Mouse (Mus musculus): ENCODE results near the gene Igf2bp1.
A peak's percentile ranks its signal among the peaks of the same experiment; 100 is the strongest.
"Not testable (repeated sequence)": the region's sequence is repeated elsewhere in the genome, so short reads cannot be mapped to it uniquely, and the experiment has no call there.

Igf2bp1 gene

DNA sequence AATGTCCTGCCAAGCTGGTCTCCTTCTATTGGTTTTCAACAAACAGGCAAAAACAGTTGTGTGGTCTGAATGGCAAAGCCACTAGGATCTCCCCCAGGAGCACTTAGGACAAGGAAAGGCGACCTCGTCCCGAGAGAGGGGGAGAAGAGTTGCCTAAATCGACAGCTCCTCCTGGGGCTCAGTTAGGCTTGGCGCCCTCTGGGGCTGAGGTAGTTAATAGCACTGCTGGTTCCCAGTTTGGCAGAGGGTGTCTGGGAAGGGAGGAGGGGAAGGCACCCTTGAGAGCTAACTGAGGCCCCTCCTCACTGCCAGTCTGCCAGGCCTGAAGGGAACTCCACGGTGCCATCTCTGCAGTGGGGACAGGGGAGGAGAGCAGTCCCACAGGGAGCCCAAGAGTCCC lies 46.6 kb downstream of the Igf2bp1 start:
- no peak for DNase-seq (ENCODE audit: low spot score)

DNA sequence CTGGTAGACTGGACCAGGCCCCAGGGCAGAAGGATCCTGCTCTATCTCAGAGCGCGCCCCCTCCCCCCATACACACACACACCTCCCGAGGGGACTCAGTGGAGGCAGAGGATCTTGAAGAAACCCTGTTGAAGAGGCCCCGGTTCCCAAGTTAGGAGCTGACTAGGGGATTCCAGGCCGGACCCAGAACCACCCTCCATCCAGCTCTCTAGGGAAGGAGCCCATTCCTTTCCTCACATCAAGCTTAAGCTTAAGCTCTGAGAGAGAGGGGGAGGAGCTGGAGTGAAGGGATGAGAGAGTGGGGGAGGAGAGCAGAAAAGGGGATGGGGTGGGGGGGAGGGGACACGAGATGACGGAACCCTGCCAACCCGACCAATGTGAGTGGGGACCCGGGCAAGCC lies 47.5 kb downstream of the Igf2bp1 start:
- DNase-seq (ENCODE audit: low spot score), result no peak

DNA sequence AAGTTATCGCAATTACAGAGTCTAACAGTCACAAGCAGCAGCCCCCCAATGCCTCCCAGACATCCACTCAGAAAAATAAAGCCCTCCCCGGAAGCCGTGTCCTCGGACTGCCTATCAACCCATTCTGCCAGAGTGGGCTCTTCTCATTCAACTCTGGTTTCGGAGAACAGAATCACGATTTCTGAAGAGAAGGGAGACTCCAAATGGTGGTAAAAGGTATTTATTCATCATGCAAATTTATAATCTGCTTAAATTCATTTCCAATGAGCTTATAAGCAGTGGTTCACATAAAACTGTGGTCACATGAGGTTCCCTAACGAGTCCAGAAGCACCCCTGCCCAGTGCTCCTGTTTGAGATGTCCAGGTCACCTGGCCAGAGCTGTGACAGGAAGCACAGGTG lies 48.3 kb downstream of the Igf2bp1 start:
- no peak for DNase-seq (ENCODE audit: low spot score)

DNA sequence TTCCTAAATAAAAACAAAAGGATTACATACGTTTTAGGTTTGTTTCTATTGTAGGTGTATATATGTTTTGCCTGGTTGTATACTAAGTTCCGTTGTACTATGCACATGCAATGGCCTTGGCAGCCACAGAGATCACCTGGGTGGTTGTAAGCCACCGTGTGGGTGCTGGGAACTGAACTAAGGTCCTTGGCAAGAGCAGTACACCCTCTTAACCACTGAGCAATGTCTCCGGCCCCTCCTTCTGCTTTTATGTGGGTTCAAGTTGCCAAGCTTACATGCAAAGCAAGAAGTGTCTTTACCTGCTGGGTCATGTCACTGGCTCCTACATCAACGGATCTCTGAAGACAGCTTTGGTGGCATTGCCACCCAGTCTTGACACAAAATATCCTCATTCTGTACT lies 52.4 kb downstream of the Igf2bp1 start:
- no peak for DNase-seq (ENCODE audit: low spot score)

DNA sequence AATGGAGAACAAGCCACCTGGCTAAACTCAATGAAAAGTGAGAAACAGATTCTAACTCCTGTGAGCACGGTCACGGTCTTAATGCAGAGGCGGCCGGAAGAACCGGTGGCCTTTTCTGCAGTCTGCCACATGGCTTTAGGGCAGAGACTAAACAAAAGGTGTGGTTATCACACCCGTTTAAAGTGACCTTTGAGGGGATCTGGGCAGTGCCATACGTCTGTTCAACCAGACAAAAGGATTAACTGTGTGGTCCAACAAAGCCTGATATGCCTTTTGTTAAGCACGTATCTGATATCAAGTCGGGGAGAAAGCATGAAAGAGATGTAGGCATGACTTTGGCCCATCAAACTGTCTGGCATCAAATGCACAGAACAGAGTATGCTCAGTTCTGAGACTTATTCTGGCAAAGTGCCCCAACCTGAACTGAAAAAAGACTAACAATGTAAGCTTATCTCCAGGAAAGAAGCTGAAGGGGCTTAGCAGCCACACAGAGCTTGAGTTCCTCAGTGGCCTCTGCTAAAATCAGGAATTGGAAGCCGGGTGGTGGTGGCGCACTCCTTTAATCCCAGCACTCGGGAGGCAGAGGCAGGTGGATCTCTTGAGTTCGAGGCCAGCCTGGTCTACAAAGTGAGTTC lies 59.8 kb downstream of the Igf2bp1 start:
- DNase-seq (ENCODE audit: low spot score), result no peak

DNA sequence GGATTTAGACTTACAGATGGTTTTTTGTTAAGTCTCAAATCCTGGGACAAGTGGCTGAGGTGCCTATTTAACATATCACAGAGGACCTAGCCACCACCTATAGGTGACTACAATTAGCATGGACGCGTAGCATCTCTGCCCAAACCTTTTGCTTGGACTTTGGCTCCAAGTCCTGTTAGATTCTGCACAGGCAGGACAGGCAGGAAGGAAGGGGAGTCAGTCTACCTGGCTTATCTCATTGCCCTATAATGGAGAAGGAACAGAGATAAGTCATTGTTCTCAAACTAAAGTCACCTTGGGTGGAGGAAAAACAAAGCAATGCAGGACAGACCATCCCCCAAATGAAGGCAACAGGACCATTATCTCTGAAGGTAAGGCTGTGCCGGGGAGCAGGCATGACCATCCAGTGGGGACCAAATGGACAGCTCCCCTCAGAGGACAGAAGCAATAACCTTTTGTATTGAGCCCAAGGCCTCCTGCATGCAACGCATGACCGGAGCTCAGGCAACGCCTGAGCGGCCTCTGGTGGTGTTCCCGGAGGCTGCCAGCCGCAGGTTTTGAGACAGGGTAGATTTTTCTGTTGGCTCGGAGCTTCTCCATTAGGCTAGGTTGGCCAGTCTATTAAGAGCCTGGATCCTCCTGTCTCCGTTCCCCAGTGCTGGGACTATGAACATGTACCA lies 65.8 kb downstream of the Igf2bp1 start:
- DNase-seq (ENCODE audit: low spot score), result no peak

DNA sequence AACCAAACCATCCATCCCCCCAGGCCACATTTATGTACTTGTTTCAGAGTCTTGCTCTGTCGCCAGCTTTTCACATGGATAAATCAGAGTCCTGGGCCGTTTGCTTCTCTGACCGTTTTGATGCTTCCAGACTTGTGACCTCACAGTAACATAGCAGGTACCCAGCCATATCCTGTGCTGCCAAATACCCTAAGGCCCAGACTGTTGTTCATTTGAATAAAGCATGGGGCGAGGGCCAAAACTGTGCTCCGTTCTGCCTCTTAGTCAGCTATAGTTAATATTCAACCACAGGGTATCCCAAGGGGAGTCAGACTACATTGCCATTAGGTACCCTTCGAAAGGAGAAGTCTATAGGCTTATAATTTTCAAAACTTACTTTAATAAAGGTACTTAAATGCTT lies 69.3 kb downstream of the Igf2bp1 start:
- DNase-seq (ENCODE audit: low spot score), result no peak

DNA sequence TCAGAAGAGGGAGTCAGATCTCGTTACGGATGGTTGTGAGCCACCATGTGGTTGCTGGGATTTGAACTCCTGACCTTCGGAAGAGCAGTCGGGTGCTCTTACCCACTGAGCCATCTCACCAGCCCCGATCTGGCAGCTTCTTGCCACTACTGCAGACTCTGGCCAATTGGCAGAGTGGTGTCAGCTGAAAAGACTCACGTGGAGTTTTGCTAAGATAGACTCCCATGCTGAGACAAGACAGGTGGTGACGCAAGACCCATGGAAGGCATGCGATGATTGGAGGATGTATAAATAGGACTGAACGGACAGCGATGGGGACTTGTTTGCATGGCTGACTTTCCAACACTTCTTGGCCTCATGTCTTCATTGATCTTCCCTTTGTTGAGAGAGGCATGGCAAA lies 73.6 kb downstream of the Igf2bp1 start:
- not testable (repeated sequence) for DNase-seq (ENCODE audit: low spot score)

DNA sequence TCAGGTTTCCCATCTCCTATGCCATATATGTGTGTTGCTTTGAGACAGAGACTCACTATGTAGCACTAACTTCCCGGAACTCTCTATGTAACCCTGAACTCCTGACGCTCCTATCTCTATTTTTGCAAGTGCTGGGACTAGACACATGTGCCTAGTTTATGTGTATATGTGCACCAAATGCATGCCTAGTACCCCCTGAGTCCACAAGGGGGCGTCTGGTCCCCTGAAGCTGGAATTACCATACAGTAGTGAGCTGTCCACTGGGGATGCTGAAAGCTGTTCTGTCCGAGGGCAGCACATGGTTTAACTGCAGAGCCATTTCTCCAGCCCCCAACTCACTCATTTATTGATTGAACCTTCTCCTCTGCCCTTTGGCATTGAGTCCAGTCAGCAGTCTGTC lies 79.3 kb downstream of the Igf2bp1 start:
- no peak for DNase-seq (ENCODE audit: low spot score)

DNA sequence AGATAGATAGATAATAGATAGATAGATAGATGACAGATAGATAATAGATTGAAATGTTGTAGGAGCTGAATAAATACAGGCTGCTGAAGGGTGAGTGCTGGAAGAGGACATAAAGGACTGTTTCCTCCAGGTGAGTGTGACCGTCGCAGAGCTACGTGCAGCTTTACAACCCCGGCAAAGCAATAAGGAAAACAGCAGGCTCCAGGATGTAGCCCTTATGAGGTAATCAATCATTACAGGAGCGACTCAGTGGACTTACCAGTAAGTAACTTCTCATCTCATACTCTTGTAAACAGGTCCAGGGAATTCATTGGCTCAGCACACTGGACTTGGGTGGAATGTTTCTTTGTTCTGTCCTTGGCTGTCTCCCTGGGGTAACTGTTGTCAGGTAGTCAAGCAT lies 79.8 kb downstream of the Igf2bp1 start:
- no peak for DNase-seq (ENCODE audit: low spot score)

DNA sequence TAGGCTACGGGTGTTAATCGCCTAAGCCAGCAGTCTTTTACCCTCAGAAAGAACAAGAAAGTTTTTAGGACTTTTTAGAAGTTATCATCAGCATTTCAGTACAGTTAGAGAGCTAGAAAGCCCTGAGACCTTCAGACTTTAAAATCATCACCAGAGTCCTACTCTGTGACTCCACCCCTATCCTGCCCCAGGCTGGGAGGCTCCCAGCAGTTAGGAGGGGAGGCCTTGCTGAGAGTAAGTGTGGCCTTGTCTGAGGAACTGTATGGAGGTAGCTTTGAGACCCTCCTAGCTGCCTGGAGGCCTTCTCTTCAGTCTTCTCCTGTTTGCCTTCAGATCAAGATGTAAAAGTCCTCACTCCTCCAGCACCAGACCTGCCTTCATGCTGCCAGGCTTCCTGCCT lies 81.5 kb downstream of the Igf2bp1 start:
- DNase-seq (ENCODE audit: low spot score), result no peak

DNA sequence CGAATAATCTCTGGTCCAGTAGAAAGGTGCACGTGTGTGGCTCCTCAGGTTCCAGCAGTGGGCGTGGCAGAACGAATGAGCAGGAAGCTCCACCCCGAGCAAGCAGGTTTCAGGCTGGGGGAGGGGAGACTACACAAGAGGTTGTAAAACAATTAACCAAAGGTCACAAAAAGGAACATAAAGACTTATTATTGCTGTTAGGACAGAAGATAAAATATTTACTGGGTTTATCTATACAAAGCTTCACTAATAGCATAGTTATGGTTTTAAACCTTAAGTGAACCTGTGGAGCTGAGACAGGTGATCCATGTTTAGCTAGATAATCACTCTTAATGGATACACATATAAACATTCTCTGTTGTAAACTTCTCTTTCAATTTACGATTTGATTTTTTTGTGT lies 82.3 kb downstream of the Igf2bp1 start:
- not testable (repeated sequence) for DNase-seq (ENCODE audit: low spot score)

DNA sequence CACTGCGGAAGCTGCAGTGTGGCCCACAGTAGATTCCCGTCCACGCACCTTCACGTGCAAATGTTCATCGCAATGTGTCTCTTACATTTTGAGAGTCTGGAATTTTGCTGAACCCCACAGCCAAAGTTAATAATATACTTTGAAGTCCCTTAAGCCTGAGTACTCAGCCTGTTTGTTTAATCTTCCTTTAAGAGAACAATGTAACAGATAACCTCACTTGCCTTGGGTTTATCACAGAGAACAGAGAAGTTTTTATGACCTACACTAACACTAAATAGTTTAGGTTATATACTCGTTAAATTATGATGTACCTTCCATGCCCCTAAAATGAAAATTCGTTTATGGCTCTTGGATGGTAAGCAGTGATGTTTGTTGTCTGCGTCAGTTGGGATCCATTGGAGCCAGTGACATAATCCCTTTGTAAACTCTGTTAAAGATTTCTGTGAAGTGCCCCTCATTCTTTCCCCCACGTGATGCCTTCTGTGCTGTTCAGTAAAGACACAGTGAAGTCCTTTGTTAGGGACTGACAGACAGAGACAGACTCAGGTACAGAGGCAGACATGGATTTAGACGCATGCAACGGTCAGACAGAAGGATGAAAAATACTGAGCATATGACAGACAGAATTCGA lies 83.6 kb downstream of the Igf2bp1 start:
- no peak for DNase-seq (ENCODE audit: low spot score)

DNA sequence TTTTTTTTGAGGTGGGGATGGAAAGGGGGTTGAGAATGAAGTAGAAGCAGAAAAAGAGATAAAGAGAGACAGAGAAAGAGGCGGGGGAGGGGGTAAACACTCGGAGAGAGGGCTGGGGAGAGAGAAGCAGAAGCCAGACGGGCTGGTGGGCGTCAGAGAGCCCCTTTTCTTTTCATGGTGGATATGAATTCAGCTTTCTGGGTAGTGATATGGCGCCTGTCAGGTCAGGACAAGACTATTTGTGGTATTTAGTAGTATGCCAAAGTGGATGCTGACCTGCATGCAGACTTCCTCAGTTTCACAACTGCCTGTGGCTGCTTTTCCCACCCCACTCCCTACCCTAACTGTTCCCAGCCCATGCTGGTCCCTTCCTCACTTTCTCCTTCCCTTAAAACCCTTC lies 89.3 kb downstream of the Igf2bp1 start:
- no peak for DNase-seq (ENCODE audit: low spot score)

DNA sequence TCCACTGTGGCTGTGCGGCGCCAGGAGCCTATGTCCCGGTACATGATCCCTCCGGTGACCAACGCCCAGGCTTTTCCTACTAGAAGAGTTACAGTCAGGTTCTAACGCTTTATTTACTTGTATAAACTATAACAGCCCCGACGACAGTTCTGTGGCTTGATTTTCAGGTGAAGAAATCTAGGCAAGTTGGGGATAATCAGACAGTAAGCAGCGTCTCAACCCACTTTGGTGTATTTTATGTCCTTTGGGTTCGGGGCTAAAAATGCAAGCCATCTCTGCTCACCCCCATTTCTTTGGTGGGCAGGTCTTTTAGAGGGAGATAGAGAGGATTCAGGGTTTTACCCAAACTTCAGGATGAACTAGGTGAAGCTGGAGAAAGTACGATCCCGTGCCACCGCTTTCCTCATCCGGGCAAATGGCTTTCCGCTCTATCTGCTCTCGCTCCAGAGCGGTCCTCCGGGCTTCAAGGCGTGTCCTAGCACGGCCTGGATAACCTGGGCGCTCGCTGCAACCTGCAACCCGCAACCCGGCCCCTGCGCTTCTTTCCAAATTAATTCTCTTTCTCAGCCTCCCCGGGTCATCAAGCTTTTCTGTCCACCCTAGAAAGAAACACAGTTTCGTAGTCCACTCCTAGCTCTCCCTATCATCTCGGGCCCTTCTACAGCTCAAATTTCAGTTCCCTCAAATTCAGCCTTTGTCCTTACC lies 90.6 kb downstream of the Igf2bp1 start:
- DNase-seq (ENCODE audit: low spot score), result no peak

DNA sequence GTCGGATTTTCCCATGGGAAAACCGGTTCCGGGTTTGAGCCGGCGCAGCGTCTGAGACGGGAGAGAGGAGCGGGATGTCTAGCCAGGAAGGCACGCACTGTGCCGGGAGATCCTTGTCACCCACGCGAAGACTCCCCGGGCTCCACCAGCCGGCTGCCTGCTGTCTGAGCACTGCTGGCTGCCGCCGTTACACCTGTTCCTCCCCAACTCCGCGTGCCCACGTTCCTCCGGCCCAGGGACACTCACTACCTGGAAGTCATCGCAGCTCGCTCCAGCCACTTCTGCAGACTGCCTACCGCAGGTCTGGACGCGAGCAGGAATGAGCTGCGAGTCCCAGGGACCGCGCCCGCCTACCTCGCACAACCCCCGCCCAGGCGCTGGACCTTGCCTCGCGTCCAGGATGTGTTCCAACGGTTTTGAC lies 91.2 kb downstream of the Igf2bp1 start, which contains the start of gene B4galnt2:
TSS of gene B4galnt2 (minus strand) at position 321 of the 421 bp plus-strand sequence.
- peak; percentile 6 for DNase-seq (ENCODE audit: low spot score)

DNA sequence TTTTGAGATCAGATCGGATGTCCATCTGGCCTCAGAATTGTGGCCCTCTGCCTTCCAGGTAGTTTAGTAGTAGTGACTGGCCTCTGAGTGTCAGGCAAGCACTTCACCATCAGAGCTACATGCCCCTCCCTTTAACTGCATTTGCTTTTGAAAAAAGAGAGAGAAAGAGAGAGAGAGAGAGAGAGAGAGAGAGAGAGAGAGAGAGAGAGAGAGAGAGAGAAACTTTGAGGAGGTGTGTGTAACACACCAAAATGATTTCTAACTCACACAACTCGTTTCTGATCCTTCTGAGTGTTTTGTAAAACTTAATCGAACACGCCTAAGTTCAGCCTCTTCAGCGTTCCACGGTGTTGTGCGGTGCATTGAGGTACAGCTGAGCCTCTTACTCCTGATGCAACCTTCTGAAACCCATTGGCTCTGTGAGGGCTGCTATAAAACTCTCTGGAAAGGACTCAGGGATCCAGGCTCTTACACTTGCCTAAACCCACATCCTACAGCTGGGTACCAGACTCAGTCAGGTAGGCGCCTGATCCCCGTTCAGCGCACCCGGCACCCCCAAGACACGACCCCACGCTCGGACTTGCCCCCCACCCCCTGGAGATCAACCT lies 91.7 kb downstream of the Igf2bp1 start:
- no peak for DNase-seq (ENCODE audit: low spot score)

DNA sequence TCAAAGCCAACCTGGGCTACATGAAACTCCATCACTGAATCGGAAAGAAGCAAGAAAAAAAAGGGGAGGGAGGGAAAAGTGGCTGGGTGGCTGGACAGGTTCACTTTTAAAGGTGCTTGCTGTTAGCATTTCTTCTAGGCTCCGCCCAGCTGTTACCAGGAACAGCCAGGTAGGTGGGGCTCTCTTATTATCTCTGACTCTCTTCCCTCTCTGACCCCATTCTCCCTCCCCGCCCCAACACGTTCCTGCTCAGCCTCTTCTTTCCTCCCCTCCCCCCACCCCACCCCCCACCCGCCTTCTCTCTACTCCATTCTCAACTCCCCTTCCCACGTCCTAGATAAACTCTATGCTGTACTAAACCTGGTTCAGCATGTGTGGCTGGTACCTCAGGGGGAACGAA lies 94.2 kb downstream of the Igf2bp1 start:
- no peak for DNase-seq (ENCODE audit: low spot score)

DNA sequence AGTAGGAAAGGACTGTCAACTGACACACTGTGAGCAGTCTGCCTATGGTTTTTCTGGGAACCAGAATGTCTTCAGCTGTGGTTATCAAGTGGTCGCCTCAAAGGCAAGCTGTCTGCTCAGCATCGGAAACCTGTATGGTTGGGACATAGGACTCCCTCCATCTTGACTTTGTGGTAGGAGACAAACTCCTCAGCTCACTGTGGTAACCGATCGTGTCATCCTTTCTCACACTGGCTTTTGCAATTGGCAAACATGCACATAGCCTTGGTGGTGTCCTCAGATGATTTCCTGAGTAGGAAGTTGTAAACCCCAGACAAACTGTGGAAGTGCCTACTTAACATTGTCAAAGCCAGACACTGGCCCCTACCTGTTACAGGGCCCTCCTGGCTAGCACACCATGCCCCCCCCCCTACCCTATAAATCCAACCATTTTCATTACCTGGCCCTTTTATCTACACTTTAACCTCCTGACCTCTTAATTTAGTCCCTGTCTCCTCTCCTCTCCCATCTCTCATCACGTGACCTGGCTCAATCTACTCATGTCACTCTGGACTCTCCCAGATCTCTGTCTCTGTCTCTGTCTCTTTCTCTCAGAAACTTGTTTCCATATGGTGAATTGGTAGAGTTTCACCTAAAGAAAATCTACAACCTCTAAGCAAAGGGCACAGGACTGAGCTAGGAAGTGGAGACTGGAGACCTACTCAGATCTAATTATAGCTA lies 97.8 kb downstream of the Igf2bp1 start:
- DNase-seq (ENCODE audit: low spot score), result peak; percentile 8

Data from T-cell, adult 2 months (primary cell).